Mouse (Mus musculus) cerebellum, adult 2 months (tissue): ENCODE results near the gene Srrm4.

Source experiments
- CTCF ChIP-seq: fragments of 200-500 bp; IDR thresholded peaks from 2 replicates; pipeline ENCODE4 v1.5.1; 2011; ENCODE audit warnings: low read depth, mild to moderate bottlenecking, control low read depth, low read length, moderate library complexity, borderline replicate concordance; ENCODE audit not compliant: insufficient read depth
- POLR2A ChIP-seq: fragments of 200-500 bp; IDR thresholded peaks from 2 replicates; pipeline ENCODE4 v1.6.1; 2011; ENCODE audit warnings: low read length, control low read depth, borderline replicate concordance; ENCODE audit not compliant: insufficient read depth

DNA sequence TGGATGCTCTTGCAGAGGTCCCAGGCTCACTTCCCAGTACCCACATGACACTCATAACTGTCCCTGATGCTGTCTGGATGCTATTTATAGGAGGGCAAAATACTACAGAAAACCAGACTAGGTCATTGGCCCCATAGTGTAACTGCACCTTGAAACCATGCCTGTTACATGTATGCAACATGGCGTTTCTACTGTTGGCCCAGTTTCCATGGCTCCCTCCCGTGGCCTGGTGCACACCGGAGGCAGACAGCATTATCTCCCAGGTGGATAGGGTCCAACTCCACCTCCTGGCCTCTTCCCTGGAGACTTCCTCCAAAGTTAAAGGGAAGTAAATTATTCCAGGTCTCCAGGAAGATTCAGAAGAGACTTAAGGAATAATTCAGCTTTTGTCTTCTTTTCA, 27.2 kb downstream of the Srrm4 start:
- TF ChIP-seq POLR2A = no peak
- TF ChIP-seq CTCF = no peak
